Mouse (Mus musculus): ENCODE results near the gene Jakmip3. TPM values are rescaled to one million over a fixed set of nuclear protein-coding genes. Genes with fewer than 3 reads are reported as not detected.

Gene Jakmip3
- polyA plus RNA-seq (2017; shearing (Covaris generic)) = not detected

DNA sequence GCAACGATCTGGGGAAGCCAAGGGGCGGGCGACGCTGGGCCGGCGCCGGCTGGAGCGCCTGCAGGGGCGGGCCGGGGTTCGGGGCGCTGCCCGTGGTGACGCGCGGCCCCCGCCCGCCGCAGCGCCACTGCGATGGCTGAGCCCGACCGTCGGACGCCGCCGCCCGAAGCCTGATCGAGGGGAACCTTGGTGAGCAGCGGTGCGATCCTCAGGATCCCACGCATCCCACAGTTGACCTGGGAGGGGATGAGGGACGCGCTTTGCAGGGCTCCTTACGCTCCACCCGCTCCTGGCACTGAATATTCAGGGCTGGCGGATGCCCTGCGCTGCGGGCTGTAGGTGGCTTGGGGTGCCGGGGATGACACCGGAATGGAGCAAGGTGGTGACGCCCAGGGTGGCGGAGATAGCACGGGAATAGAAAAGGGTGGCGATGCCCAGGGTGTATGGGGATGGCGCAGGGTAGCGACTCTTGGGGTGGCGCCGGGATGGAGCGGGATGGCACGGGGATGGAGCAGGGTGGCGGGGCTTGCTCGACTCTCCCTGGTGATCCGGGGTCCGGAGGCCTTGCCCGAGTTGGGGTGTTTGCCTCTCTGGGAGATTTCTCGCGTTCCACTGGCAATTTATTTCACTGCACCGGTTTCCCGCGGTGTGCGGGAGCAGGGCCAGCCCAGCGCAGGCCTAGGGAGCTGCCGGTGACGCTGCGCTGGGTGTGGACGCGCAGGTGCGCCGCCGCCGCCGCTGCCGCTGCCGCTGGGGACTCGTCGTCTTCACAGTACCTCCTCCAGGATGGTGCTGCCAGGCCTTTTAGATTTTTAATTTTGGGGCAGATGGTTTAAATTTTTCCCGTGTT lies at the start of gene Jakmip3:
Gene Jakmip3, plus strand, starts transcription at position 119 of the 850 bp plus-strand sequence.

DNA sequence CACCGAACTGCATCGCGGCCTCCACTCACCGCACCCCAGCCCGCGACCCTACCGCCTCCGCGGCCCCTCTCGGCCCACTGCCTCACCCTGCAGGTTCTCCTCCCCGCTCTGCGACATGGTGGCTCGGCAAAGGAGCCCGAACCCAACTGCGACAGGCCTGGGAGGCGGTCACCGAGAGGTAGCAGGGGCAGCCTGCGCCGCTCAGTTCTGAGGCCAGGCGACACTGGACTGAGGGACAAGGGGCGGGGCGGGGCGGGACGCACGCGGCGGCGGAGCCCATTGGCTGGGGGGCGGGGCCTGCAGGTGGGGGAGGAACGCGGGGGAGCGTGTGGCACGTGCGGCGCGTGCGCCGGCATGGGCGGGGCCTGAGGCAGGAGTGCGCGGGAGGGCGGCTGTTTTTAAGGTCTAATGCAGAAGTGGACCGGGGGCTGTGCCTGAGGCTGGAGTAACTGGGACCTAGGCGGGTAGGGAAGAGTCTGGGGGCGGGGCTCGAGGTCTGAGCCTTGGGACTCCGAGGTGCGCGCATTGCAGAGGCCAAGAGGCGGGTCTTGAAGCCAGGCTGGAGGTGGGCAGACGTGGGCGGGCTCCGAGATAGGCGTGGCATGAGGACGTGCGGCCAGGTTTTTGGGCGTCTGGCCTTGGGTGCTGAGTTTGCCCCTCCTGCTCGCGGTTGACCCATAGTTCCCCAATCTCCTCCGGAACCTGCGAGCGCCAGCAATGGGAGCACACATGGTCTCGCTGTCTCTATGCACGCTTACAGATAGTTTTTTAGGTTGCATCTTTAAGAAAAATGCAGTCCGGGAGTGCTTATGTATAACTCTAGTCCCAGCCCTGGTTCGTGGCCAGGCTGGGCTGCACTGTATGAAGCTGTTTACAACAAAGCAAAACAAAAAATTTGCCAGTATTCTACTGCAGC lies 31.0 kb upstream of the Jakmip3 start, which contains the start of gene Bnip3:
Gene Bnip3, minus strand, starts transcription at position 243 of the 916 bp plus-strand sequence.

DNA sequence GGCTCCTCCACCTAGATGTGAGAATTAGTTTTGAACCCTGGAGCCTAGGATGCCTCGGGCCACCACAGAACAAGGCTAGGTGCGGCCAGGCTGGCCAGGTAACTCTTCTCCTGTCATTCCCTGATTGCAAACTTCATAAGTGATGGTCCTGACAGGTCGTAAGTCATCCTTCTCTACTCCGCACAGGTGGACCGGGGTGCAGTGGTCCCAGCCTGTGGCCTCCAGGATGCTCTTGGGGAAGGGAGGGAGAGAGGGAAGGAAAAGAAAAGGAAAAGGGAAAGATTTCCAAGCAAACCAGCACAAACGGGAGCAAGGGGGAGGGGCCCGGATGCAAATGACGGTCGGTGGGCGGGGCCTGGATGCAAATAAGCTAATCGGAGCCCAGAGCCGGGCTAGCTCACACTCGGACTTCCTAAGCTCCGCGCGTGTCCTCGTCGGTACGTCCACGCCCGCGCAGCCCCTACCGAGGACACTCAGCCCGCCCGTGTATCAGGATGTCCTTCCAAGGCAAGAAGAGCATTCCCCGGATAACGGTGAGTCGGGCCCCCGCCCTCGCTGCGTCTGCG lies 145.2 kb downstream of the Jakmip3 start, which contains the start of gene Dpysl4:
Gene Dpysl4, plus strand, starts transcription at position 373 of the 566 bp plus-strand sequence.

Other genes starting within 250 kb of the Jakmip3 start
- gene Ppp2r2d, start 94.7 kb upstream of the Jakmip3 start, polyA plus RNA-seq (2017; shearing (Covaris generic)) = 10 to 100 TPM; 42.2 to 48.7 TPM
- gene Mapk1ip1, start 94.5 kb upstream of the Jakmip3 start, polyA plus RNA-seq (2017; shearing (Covaris generic)) = 10 to 100 TPM; 12.4 to 18.7 TPM
- 10 to 100 TPM; 12.8 to 14.6 TPM for gene Bnip3, start 31.2 kb upstream of the Jakmip3 start, polyA plus RNA-seq (2017; shearing (Covaris generic))
- not detected for gene Dpysl4, start 145.3 kb downstream of the Jakmip3 start, polyA plus RNA-seq (2017; shearing (Covaris generic))

Measured in activated CD4-positive, CD25-positive, alpha-beta regulatory T cell (primary cell).